Mouse (Mus musculus) mouse embryonic stem cell (cell line): ENCODE data around the gene Atp2a2.

Experiments used
- in situ Hi-C, 2 experiments: fragments of 300-500 bp; cut with MboI; formaldehyde crosslinking; loops; 1 replicate in 1 of 2; 3 replicates in 1 of 2; pipeline ENCODE4 v1.14.3; 2019 to 2020; ENCODE audit warnings: low sequenced_read_pairs in 2 of 2, low pct_unique_long_range_greater_than_20kb in 1 of 2, mixed read lengths in 1 of 2; ENCODE audit not compliant: unreplicated experiment in 1 of 2

Atp2a2 gene

GRCm38 (mm10) chr5:122524244-122524643 is 22.2 kb upstream of the Atp2a2 start:
- in situ Hi-C loops: no loop called here

- in situ Hi-C loops: no loop called here
Observed at GRCm38 (mm10) chr5:122521130-122521473, 19.1 kb upstream of the Atp2a2 start.

GRCm38 (mm10) chr5:122520254-122521129 is 18.5 kb upstream of the Atp2a2 start:
- in situ Hi-C loops: no loop called here

GRCm38 (mm10) chr5:122519043-122519660 is 17.1 kb upstream of the Atp2a2 start:
- in situ Hi-C loops: no loop called here

GRCm38 (mm10) chr5:122518247-122518646 is 16.2 kb upstream of the Atp2a2 start:
- in situ Hi-C loops: no loop called here

- in situ Hi-C loops: no loop called here
Observed at GRCm38 (mm10) chr5:122516901-122517300, 14.9 kb upstream of the Atp2a2 start.

GRCm38 (mm10) chr5:122516029-122516730 is 14.2 kb upstream of the Atp2a2 start:
- in situ Hi-C loops: no loop called here

GRCm38 (mm10) chr5:122514127-122514521 is 12.1 kb upstream of the Atp2a2 start:
- in situ Hi-C loops: no loop called here

- in situ Hi-C loops: no loop called here
Observed at GRCm38 (mm10) chr5:122513421-122514126, 11.5 kb upstream of the Atp2a2 start.

- in situ Hi-C loops: no loop called here
Observed at GRCm38 (mm10) chr5:122512011-122512410, 10.0 kb upstream of the Atp2a2 start.

- in situ Hi-C loops: no loop called here
Observed at GRCm38 (mm10) chr5:122511405-122511804, 9.4 kb upstream of the Atp2a2 start.

GRCm38 (mm10) chr5:122510651-122511157 is 8.7 kb upstream of the Atp2a2 start:
- in situ Hi-C loops: no loop called here

- in situ Hi-C loops: no loop called here
Observed at GRCm38 (mm10) chr5:122509608-122510007, 7.6 kb upstream of the Atp2a2 start.

- in situ Hi-C loops: no loop called here
Observed at GRCm38 (mm10) chr5:122508861-122509306, 6.9 kb upstream of the Atp2a2 start.

- in situ Hi-C loops: no loop called here
Observed at GRCm38 (mm10) chr5:122507396-122507795, 5.4 kb upstream of the Atp2a2 start.

GRCm38 (mm10) chr5:122506462-122506861 is 4.4 kb upstream of the Atp2a2 start:
- in situ Hi-C loops: no loop called here

GRCm38 (mm10) chr5:122505554-122505953 is 3.5 kb upstream of the Atp2a2 start:
- in situ Hi-C loops: no loop called here

- in situ Hi-C loops: no loop called here
Observed at GRCm38 (mm10) chr5:122503760-122504119, 1.7 kb upstream of the Atp2a2 start.
